Mouse (Mus musculus) lung, adult 18-20 months (tissue): ENCODE measurements around the gene Ppcs.
A peak's percentile ranks its signal among the peaks of the same experiment; 100 is the strongest.

Experiments used
- DNase-seq, 2 experiments: peaks; one replicate each; pipeline ENCODE4 v3.0.0; 2022; ENCODE audit warnings: mixed read lengths in 2 of 2

The Ppcs gene

DNA sequence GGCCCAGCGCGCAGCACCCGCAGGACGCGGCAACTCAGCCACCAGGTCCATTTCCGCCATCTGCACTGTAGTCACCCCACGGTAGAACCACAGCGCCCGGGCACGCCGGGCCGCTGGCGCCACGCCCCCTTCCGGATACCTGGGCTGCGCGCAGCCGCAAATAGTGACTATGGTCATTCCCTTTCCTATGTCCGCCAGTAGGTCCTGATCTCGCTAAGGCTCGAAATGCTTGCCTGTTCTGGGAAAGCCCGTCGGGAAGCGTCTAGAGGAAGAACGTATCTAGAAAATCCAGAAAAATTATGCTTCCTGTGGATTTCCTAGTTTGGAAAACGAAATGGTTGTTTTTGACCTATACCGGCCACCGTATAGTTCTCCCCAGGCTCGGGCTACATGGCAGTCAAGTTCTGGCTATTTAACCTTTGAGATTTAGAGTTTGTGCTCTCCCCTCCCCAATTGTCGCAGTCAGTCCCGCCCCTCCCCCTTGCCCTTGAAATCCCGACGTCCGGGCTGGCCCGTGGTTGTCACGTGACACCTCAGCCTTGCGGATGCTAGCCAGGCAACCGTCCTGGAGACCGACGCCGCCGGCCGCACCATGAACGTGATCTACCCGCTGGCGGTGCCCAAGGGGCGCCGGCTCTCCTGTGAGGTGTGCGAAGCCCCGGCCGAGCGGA is at the start of gene Ppcs, which contains the start of gene Zmynd12:
TSS of gene Ppcs (minus strand) at position 127 of the 671 bp plus-strand sequence.
TSS of gene Zmynd12 (plus strand) at position 521 of the 671 bp plus-strand sequence.
- DNase-seq, result peak; percentile 90 to 93

DNA sequence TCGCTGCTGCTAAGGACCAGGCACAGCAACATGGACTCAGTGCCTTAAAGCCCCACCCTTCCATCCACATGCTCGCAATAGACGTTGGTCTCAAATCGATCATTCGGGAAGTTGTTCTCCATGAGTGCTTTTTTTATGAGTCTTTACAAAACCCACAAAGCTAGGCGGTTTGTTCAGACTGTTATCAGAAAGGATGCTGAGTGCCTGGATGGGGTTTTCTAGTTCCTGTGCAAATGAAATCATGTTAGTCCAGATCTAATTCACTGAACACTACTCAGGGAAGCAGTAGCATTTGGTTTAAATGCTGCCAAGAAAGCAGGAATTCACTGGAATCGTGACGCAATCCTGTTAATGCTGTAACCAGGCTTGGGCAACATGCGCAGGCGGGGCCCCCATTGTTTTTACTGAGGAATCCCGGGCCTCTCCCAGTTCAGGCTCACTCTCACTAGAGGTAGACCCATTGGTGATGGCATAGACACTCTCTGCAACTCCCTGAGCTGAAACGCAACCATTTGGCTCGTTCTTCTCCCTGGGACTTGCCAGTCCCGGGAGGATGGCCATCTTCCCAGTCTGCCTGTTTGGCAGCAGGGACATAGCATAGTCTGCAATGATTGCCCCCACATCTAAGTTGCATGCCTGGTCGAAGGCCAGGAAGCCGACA is 45.6 kb upstream of the Ppcs start:
- peak; percentile 42 to 60 for DNase-seq

DNA sequence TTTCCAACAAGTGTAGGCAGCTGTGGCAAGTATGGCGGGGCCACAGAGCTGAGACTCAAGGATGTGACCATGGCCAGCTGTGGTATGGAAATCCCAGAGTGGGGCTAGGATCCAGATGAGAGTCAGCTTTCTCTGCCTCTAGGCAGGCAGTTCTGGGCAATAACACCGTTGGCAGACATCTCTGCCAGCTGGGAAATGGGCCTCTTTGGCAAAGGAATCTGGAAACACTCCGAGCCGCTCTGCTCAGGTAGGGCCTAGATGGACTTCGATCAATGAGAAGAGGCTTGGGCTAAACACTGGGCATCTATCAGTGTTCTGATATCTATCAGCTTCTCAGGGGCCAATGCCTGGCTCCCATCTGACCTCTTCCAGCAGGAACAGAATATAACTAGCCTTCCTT is 43.6 kb upstream of the Ppcs start:
- DNase-seq, result no peak

DNA sequence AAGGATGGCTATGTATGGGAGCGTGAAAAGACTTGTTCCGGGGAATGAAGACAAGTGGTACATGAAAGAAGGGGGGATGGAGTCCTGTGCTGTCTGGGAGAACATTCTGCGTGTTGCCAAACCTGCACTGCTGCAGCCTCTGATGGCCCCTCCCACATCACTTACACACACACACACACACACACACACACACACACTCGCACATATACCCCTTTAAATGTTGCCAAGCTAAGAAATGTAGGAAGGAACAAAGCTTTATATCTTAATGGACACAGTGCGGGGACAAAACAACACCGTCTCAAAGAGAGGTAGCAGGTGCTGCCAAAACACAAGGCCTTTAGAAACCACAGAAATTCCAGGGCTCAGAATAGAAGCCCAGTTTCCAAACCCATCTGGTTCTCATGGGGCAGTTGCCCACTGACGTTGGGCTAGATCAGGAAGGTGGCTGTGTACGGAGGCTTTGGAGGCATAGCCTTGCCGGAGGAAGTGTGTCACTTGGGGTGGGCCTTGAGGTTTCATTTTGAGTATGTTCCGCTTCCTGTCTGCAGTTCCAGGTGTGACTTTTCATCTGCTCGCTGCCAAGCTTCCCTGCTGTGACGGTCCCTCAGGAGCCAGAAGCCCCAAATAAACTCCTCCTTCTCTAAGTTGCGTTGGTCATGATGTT is 41.7 kb upstream of the Ppcs start:
- DNase-seq, result no peak

DNA sequence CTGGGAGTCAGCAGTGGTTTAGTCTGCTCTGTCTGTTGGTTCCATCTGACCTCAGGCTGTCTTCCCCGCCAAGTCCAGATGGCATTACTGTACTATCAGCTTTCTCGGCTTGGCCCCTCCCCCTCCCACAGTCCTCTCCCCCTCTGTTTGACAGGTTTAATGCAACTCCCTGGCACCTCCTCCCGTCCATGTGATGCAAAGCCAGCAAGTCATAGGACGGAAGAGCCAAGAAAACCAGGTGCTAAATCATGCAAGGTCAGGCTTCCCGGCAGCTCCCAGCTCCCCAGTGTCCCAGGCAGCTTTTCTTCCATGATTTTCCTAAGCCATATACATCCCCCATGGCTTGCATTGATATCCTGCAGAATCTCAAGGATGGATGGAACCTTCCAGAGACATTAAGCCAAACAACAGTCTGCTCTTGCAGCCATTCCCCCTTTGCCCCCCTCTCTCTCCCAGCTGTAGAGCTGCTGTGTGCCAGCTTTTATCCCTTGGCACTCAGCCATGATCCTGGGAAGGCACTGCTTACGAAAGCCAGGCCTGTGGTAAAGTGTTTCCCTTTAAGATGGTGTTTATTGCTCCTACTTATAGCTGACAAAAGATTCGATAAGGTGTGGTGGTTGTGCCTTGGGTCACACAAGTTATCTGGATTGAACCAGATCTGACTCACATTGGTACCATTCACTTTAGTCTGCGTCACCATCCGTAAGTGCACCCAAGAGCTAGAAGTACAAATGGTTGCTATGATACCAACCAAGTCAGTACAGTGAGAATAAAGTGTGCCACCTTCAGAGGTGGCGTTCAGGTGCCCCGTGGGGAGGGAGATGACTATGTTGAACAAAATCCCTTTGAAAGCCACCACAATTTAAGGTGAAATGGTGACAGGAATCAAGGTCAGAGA is 40.9 kb upstream of the Ppcs start:
- DNase-seq, result peak; percentile 57 to 73

DNA sequence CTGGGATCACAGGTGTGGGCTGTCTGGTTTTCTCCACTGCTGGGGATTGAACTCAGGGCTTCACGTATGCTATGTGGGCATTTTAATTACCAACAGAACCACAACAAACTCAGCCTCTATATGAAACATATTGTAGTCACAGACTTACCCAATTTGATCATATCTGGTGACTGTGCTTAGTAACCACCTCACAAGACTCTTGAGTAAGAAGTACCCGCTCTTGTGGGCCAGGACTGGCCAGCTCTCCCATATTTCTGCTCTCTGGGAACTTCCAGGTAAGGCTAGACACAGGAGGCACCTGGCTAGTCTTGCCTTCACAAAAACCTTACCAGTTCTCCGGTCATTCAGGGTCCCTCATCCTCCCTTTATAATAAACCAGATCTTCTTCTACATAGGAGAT is 40.2 kb upstream of the Ppcs start:
- no peak for DNase-seq

DNA sequence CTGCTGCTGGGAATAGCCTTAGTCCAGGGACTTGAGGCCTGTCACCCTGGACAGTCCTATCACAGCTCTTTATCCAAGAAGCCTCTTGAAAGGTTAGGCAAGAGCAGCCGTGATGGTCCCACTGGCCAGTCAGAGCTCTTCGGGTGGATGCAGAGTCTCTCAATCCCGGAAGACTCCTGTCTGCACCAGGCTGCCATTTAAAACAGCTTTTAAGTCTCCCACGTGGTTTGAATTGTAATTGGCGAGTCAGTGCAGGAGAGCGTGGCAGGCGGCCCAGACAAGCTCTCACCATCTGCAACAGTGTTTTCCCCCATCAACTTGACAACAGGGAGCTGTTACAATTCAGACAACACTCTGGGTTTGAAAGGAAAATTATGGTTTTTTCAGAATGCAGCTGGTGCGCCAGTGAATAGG is 38.5 kb upstream of the Ppcs start:
- peak; percentile 19 to 41 for DNase-seq

DNA sequence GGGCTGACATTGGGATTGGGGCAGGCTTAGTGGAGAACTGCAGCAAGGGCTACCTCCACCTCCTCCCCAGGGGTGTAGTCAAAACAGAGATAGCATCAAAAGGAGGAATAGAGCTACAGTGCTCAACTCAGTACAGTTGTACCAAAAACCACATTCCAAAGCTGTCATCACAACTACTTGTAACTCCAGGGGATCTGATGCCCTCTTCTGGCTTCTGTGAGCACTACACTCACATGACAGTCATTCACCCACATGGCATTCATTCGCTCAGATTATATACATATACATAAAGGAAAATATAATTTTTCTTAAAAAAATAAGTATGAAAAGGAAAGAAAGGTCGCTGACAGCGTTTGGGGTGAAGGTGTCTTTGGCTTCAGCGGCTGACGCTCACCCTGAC is 38.1 kb upstream of the Ppcs start:
- DNase-seq, result no peak

DNA sequence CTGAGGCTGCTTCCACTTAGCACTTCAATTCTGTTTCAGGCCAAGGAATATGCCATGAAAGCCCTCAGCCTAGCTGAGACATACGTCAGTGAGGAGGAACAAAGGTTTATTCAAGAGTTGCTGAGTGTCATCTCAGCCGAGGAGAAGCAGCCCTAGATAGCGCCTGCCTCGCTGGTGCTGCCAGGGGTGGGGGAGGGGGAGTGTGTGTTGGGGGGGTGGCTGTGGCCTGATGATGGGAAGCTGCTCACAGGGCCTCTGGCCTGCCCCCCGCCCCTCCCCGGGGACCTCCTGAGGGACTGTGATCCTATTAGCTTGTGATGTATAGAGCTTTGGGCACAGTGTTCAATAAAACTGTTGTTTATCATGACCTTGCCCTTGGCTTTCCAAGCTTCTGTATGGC is 31.3 kb upstream of the Ppcs start:
- no peak for DNase-seq

GRCm38 (mm10) chr4:119453128-119453527 is 30.9 kb upstream of the Ppcs start:
- no peak for DNase-seq

DNA sequence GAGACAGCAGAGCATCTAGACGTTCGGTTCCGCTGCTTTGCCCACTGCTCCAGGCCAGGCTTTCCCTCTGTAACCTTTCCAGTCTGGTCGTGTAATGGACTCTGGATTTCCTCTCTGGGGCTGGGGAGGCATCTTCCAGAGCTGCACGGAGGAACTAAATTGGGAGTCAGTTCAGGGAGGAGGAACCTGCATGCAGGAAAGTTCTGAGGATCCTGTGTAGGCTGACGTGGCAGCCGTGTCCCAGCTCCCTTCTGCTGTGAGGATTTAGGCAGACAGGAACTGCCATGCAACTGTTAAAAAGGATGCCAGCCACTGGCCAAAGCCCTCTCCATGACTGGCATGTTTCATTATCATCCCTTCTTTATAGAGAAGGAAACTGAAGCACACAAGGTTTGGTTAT is 28.2 kb upstream of the Ppcs start:
- no peak for DNase-seq

DNA sequence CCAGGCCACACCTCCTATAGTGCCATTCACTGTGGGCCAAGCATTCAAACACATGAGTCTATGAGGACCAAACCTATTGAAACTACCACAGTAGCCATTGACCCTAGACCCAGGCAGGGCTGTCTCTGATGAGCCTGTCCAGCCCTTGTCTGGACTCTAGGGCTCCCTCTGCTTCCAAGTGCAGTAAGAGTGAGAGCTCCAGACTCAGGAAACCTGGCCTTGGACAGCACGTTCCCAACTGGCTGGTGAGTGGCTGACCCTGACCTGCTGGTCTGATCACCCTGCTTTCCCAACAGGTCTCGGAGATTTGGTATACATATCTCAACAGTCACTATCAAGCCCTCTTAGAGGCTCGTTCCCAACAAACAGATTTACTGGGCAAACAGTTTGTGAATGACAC is 25.6 kb upstream of the Ppcs start:
- DNase-seq, result no peak

DNA sequence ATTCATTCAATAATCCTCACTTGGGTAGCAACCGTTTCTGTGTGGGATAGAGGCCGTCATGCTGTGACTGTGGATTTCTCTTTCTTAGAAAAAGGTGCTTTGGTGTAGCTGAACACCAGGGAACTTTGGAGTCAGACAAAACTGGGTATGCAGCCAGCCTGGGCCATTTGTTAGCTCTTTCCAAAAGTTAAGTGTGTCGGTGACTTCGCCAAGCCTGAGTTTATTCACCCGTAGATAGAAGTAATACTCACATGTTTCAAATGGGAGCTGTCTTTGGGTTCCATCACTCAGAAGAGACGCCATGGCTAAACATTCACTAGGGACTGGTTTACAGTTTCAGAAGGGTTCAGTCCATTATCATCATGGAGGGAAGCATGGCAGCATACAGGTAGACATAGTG is 25.0 kb upstream of the Ppcs start:
- DNase-seq, result no peak

- DNase-seq, result no peak
These were observed 20.3 kb upstream of the Ppcs start for GRCm38 (mm10) chr4:119442539-119442938.

- no peak for DNase-seq
These were observed 19.6 kb upstream of the Ppcs start for GRCm38 (mm10) chr4:119441836-119442235.

GRCm38 (mm10) chr4:119437936-119438335 is 15.7 kb upstream of the Ppcs start:
- no peak for DNase-seq

- peak; percentile 35 to 65 for DNase-seq
These were observed 8.5 kb upstream of the Ppcs start for GRCm38 (mm10) chr4:119430678-119431077.

DNA sequence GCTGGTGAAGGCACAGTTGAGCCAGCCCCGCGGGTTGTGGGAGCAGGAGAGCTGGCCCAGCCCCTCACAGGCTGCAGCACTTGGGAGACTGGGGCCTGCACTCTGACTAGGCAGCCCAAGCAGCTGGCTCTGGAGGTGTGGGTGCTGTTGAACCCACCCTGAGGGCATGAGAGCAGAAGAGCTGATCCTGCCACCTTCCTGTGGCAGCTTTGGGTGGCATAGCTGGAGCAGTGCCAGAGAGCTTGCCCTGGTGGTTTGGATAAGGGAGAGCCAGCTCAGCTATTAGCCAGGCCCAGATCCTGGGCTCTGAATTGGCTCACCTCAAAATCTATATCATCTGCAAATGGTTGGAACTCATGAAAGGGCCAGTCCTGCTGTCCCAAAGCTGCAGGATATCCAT is 5.5 kb upstream of the Ppcs start:
- no peak for DNase-seq

GRCm38 (mm10) chr4:119425601-119426000 is 3.4 kb upstream of the Ppcs start:
- DNase-seq, result no peak

DNA sequence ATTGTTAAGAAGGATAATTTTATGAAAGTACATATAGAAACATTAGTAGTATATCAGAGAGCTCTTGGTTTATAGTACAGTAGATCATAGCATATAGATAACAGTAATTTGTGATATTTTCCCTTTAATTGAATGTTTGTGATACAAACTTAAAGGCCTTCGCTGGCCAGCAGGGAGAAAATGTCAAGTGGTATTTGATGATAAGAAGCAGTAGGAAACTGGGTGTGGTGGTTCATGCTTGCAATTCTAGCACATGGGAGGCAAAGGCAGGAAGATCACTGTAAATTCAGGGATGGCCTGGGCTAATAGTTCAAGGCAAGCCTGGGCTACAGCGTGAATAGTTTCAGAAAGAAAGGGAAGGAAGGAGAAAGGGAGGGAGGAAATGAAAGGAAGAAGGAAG is 2.9 kb upstream of the Ppcs start:
- no peak for DNase-seq

GRCm38 (mm10) chr4:119421921-119422293 is 313 bp downstream of the Ppcs start:
- DNase-seq, result peak in 1 of 2 experiments; percentile 15

- no peak for DNase-seq
These were observed 1.0 kb downstream of the Ppcs start for GRCm38 (mm10) chr4:119421191-119421590.

- no peak for DNase-seq
These were observed 4.3 kb downstream of the Ppcs start for GRCm38 (mm10) chr4:119417894-119418293.
